Mouse (Mus musculus) midbrain, postnatal 0 days (tissue): ENCODE data around the gene Mtmr3. TPM values are rescaled to one million over a fixed set of nuclear protein-coding genes. Genes with fewer than 3 reads are reported as not detected.
"Not testable (repeated sequence)": the region's sequence is repeated elsewhere in the genome, so short reads cannot be mapped to it uniquely, and the experiment has no call there.

Experiments used
- ATAC-seq: fragments of 200-750 bp; cut with Nextera tagmentation; 2 replicates; pipeline ENCODE4 v1.8.0; 2017; ENCODE audit warnings: moderate number of reproducible peaks, mild to moderate bottlenecking, moderate TSS enrichment, moderate library complexity; ENCODE audit not compliant: low FRiP score
- DNase-seq: peaks from one replicate; pipeline ENCODE4 v3.0.0-alpha.2; 2015; ENCODE audit warnings: low spot score
- H3K27ac ChIP-seq: fragments of 300-500 bp; sonication (generic); 2 replicates; pipeline ENCODE4 v1.5.1; 2014; ENCODE audit warnings: low read depth, mild to moderate bottlenecking, low read length, mixed read lengths
- H3K27me3 ChIP-seq: fragments of 300-500 bp; sonication (generic); 2 replicates; pipeline ENCODE4 v1.6.1; 2014; ENCODE audit warnings: low read length, control low read depth, mixed read lengths; ENCODE audit not compliant: insufficient read depth
- H3K36me3 ChIP-seq: fragments of 300-500 bp; sonication (generic); 2 replicates; pipeline ENCODE4 v1.6.1; 2014; ENCODE audit warnings: low read length, control low read depth, mixed read lengths; ENCODE audit not compliant: insufficient read depth
- H3K4me1 ChIP-seq: fragments of 300-500 bp; sonication (generic); 2 replicates; pipeline ENCODE4 v1.6.1; 2014; ENCODE audit warnings: mild to moderate bottlenecking, control low read depth, antibody characterized with exemption, low read length, mixed read lengths; ENCODE audit not compliant: insufficient read depth
- H3K4me2 ChIP-seq: fragments of 300-500 bp; sonication (generic); 2 replicates; pipeline ENCODE4 v1.6.1; 2014; ENCODE audit warnings: low read depth, mild to moderate bottlenecking, low read length, mixed read lengths; ENCODE audit not compliant: poor library complexity, severe bottlenecking
- H3K4me3 ChIP-seq: fragments of 300-500 bp; sonication (generic); 2 replicates; pipeline ENCODE4 v1.5.1; 2014; ENCODE audit warnings: low read depth, mild to moderate bottlenecking, low read length, moderate library complexity
- H3K9ac ChIP-seq: fragments of 300-500 bp; sonication (generic); replicated peaks from 2 replicates; pipeline ENCODE4 v1.6.1; 2014; ENCODE audit warnings: mild to moderate bottlenecking, low read length, moderate library complexity, mixed read lengths; ENCODE audit not compliant: poor library complexity, severe bottlenecking
- H3K9me3 ChIP-seq: fragments of 300-500 bp; sonication (generic); 2 replicates; pipeline ENCODE4 v1.6.1; 2016; ENCODE audit warnings: low read length, control low read depth
- CTCF ChIP-seq: IDR thresholded peaks from 2 replicates; pipeline ENCODE4 v1.5.1; 2016; ENCODE audit warnings: antibody characterized with exemption, mild to moderate bottlenecking
- WGBS: fragments of 180-500 bp; shearing (Covaris S2); extraction: QIAGEN DNeasy Blood & Tissue Kit; methylation state at CpG from one replicate; pipeline ENCODE4 v1.1.7; 2014; 5-methylcytosine and 5-hydroxymethylcytosine counted together
- polyA plus RNA-seq: library from polyadenylated mRNA; unstranded; fragments of >200 nt; fragmentation: Nextera tagmentation; extraction: Ambion mirVana; gene quantifications from 2 replicates; pipeline ENCODE4 v1.2.1, GENCODE M21; 2015
- total RNA-seq: library from RNA; depleted of rRNA; stranded (reverse); fragments of >200 nt; gene quantifications from 2 replicates; pipeline ENCODE4 v1.2.3, GENCODE M21; 2014

The Mtmr3 gene
- total and polyA plus RNA-seq, 2 experiments from 2014 or later = 28.5 to 93.5 TPM

GRCm38 (mm10) chr11:4545401-4545800, 49.3 kb downstream of the Mtmr3 start:
- Histone ChIP-seq H3K4me2 (no peak overlapping the region), H3K4me1 (no peaks in the 10 kb centered on the region), H3K4me3 (no peak overlapping the region), H3K27ac (no peak overlapping the region), H3K9me3 (no peaks in the 10 kb centered on the region), H3K27me3 (no peaks in the 10 kb centered on the region), H3K9ac (no peak overlapping the region), H3K36me3 (no peaks in the 10 kb centered on the region)
- 62% methylated on average over 4 of the region's 4 CpGs for WGBS
- no peak for DNase-seq
- no peak for TF ChIP-seq CTCF
- ATAC-seq = no peak

- 93% methylated on average over 1 of the region's 1 CpGs for WGBS
- H3K9ac ChIP-seq = not testable (repeated sequence)
These were observed 50.1 kb downstream of the Mtmr3 start for GRCm38 (mm10) chr11:4544627-4544921.

GRCm38 (mm10) chr11:4543746-4544626, 50.7 kb downstream of the Mtmr3 start:
- H3K9ac ChIP-seq = no peak overlapping the region
- ATAC-seq = no peak
- WGBS = 87% methylated on average over 7 of the region's 7 CpGs
- H3K27me3 ChIP-seq = no peaks in the 10 kb centered on the region
- no peaks in the 10 kb centered on the region for H3K36me3 ChIP-seq
- H3K9me3 ChIP-seq = no peaks in the 10 kb centered on the region
- H3K27ac ChIP-seq = no peak overlapping the region
- no peak for DNase-seq
- H3K4me2 ChIP-seq = no peak overlapping the region
- no peak overlapping the region for H3K4me3 ChIP-seq
- no peak for TF ChIP-seq CTCF
- no peaks in the 10 kb centered on the region for H3K4me1 ChIP-seq

More at GRCm38 (mm10) chr11:4544627-4544921, 50.1 kb downstream of the Mtmr3 start:
- DNase-seq, H3K9me3 ChIP-seq, H3K27ac ChIP-seq, H3K36me3 ChIP-seq, H3K4me3 ChIP-seq, H3K4me1 ChIP-seq, ATAC-seq, H3K4me2 ChIP-seq, H3K27me3 ChIP-seq: not testable (repeated sequence)

- H3K4me1 ChIP-seq = no peaks in the 10 kb centered on the region
- no peak for ATAC-seq
These were observed 51.6 kb downstream of the Mtmr3 start for GRCm38 (mm10) chr11:4543040-4543551.

GRCm38 (mm10) chr11:4536645-4537044, 58.0 kb downstream of the Mtmr3 start:
- no peaks in the 10 kb centered on the region for H3K9me3 ChIP-seq
- ATAC-seq = no peak
- no peak for TF ChIP-seq CTCF
- no peaks in the 10 kb centered on the region for H3K4me1 ChIP-seq
- H3K4me2 ChIP-seq = no peak overlapping the region
- no peak overlapping the region for H3K9ac ChIP-seq
- H3K27me3 ChIP-seq = no peaks in the 10 kb centered on the region
- no peak for DNase-seq
- H3K4me3 ChIP-seq = no peak overlapping the region
- no peak overlapping the region for H3K27ac ChIP-seq
- 93% methylated on average over 1 of the region's 1 CpGs for WGBS
- H3K36me3 ChIP-seq = no peaks in the 10 kb centered on the region

More at GRCm38 (mm10) chr11:4543040-4543551, 51.6 kb downstream of the Mtmr3 start:
- H3K27me3 ChIP-seq = no peaks in the 10 kb centered on the region
- no peak overlapping the region for H3K4me3 ChIP-seq
- TF ChIP-seq CTCF = no peak
- H3K9me3 ChIP-seq = no peaks in the 10 kb centered on the region
- H3K4me2 ChIP-seq = no peak overlapping the region
- DNase-seq = no peak
- no peak overlapping the region for H3K9ac ChIP-seq
- no peaks in the 10 kb centered on the region for H3K36me3 ChIP-seq
- no peak overlapping the region for H3K27ac ChIP-seq
- WGBS = 87% methylated on average over 2 of the region's 2 CpGs

- TF ChIP-seq CTCF = no peak
- no peak for DNase-seq
- Histone ChIP-seq H3K27ac (no peak overlapping the region), H3K9ac (no peak overlapping the region), H3K27me3 (no peaks in the 10 kb centered on the region), H3K4me3 (no peak overlapping the region), H3K9me3 (no peaks in the 10 kb centered on the region), H3K4me2 (no peak overlapping the region), H3K4me1 (no peaks in the 10 kb centered on the region), H3K36me3 (peaks cover 20% of the 10 kb centered on the region)
- WGBS = 93% methylated on average over 3 of the region's 3 CpGs
- no peak for ATAC-seq
These were observed 67.5 kb downstream of the Mtmr3 start for GRCm38 (mm10) chr11:4527132-4527531.
